Mouse (Mus musculus) hindbrain, embryonic 13.5 days (tissue): ENCODE measurements at regions not wholly inside any gene's neighbourhood (a gene's known extent, or its start where the extent isn't known, plus 50 kb on each side); places are given as distances from the start of the nearest gene placed in this dataset.

Source experiments
- ATAC-seq: fragments of 200-750 bp; cut with Nextera tagmentation; 2 replicates; pipeline ENCODE4 v1.8.0; 2017; ENCODE audit warnings: moderate TSS enrichment; ENCODE audit not compliant: low FRiP score
- H3K27ac ChIP-seq: fragments of 300-500 bp; sonication (generic); 2 replicates; pipeline ENCODE4 v1.5.1; 2015; ENCODE audit warnings: inconsistent platforms, mild to moderate bottlenecking, moderate library complexity
- H3K27me3 ChIP-seq: fragments of 300-500 bp; sonication (generic); 2 replicates; pipeline ENCODE4 v1.6.1; 2015; ENCODE audit warnings: mild to moderate bottlenecking, inconsistent platforms
- H3K36me3 ChIP-seq: fragments of 300-500 bp; sonication (generic); 2 replicates; pipeline ENCODE4 v1.6.1; 2015; ENCODE audit warnings: mild to moderate bottlenecking, inconsistent platforms
- H3K4me1 ChIP-seq: fragments of 300-500 bp; sonication (generic); replicated peaks from 2 replicates; pipeline ENCODE4 v1.6.1; 2015; ENCODE audit warnings: inconsistent platforms
- H3K4me2 ChIP-seq: fragments of 300-500 bp; sonication (generic); 2 replicates; pipeline ENCODE4 v1.6.1; 2015; ENCODE audit warnings: inconsistent platforms, mild to moderate bottlenecking, moderate library complexity
- H3K4me3 ChIP-seq: fragments of 300-500 bp; sonication (generic); 2 replicates; pipeline ENCODE4 v1.5.1; 2015; ENCODE audit warnings: mild to moderate bottlenecking, inconsistent platforms
- H3K9ac ChIP-seq: fragments of 300-500 bp; sonication (generic); 2 replicates; pipeline ENCODE4 v1.6.1; 2015; ENCODE audit warnings: mild to moderate bottlenecking, inconsistent platforms
- H3K9me3 ChIP-seq: fragments of 300-500 bp; sonication (generic); 2 replicates; pipeline ENCODE4 v1.6.1; 2016; ENCODE audit warnings: inconsistent platforms
- WGBS: fragments of 180-500 bp; shearing (Covaris S2); methylation state at CpG from one replicate; pipeline ENCODE4 v1.1.7; 2015; 5-methylcytosine and 5-hydroxymethylcytosine counted together

GRCm38 (mm10) chr6:139198601-139199000 is 303.2 kb downstream of the Rergl start:
- H3K4me1 ChIP-seq, result no peaks in the 10 kb centered on the region
- H3K27me3 ChIP-seq, result no peaks in the 10 kb centered on the region
- no peaks in the 10 kb centered on the region for H3K9me3 ChIP-seq
- no peak overlapping the region for H3K27ac ChIP-seq
- H3K4me3 ChIP-seq, result no peak overlapping the region
- ATAC-seq, result no peak
- H3K36me3 ChIP-seq, result no peaks in the 10 kb centered on the region
- H3K9ac ChIP-seq, result no peak overlapping the region
- WGBS, result 78% methylated on average over 4 of the region's 4 CpGs
- no peak overlapping the region for H3K4me2 ChIP-seq

- Histone ChIP-seq H3K4me1 (no peaks in the 10 kb centered on the region), H3K27me3 (no peaks in the 10 kb centered on the region), H3K9ac (no peak overlapping the region), H3K36me3 (no peaks in the 10 kb centered on the region), H3K4me2 (no peak overlapping the region), H3K4me3 (no peak overlapping the region), H3K27ac (no peak overlapping the region), H3K9me3 (no peaks in the 10 kb centered on the region)
- WGBS, result 74% methylated on average over 8 of the region's 8 CpGs
- no peak for ATAC-seq
These were observed 315.3 kb downstream of the Rergl start for GRCm38 (mm10) chr6:139186431-139186830.

- no peaks in the 10 kb centered on the region for H3K4me1 ChIP-seq
- no peaks in the 10 kb centered on the region for H3K36me3 ChIP-seq
- no peaks in the 10 kb centered on the region for H3K9me3 ChIP-seq
- no peak overlapping the region for H3K27ac ChIP-seq
- no peaks in the 10 kb centered on the region for H3K27me3 ChIP-seq
- no peak overlapping the region for H3K9ac ChIP-seq
- no peak for ATAC-seq
- H3K4me3 ChIP-seq, result no peak overlapping the region
- no peak overlapping the region for H3K4me2 ChIP-seq
- 73% methylated on average over 6 of the region's 6 CpGs for whole genome bisulfite sequencing
These were observed 341.4 kb downstream of the Rergl start for GRCm38 (mm10) chr6:139160352-139160751.

DNA sequence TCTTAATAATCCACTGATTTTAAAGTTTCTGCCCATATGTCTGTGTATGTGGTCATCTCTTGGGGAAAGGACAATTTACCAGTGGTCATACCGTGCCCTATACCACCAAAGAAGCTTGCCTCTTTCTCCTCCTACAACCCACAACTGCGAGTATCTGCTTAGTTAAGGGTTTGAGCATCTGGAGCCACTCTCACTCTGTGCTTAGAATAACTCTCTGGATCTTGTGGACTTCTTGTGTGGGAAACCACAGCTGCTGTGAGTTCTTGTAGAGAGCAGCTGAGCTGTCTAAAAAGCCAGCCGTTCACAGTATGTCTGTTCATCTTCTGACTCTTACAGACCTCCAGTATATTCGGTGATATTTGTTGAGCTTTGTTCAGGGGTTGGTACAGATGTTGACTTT is 342.0 kb downstream of the Rergl start:
- Histone ChIP-seq H3K4me3 (no peak overlapping the region), H3K36me3 (no peaks in the 10 kb centered on the region), H3K4me1 (no peaks in the 10 kb centered on the region), H3K9me3 (no peaks in the 10 kb centered on the region), H3K27ac (no peak overlapping the region), H3K9ac (no peak overlapping the region), H3K4me2 (no peak overlapping the region), H3K27me3 (no peaks in the 10 kb centered on the region)
- ATAC-seq, result no peak
- WGBS, result 83% methylated on average over 4 of the region's 4 CpGs

GRCm38 (mm10) chr6:139154802-139155201 is 347.0 kb downstream of the Rergl start:
- Histone ChIP-seq H3K4me2 (no peak overlapping the region), H3K4me3 (no peak overlapping the region), H3K4me1 (no peaks in the 10 kb centered on the region), H3K9me3 (no peaks in the 10 kb centered on the region), H3K36me3 (no peaks in the 10 kb centered on the region), H3K27ac (no peak overlapping the region), H3K9ac (no peak overlapping the region), H3K27me3 (no peaks in the 10 kb centered on the region)
- WGBS, result 89% methylated on average over 1 of the region's 1 CpGs
- no peak for ATAC-seq

DNA sequence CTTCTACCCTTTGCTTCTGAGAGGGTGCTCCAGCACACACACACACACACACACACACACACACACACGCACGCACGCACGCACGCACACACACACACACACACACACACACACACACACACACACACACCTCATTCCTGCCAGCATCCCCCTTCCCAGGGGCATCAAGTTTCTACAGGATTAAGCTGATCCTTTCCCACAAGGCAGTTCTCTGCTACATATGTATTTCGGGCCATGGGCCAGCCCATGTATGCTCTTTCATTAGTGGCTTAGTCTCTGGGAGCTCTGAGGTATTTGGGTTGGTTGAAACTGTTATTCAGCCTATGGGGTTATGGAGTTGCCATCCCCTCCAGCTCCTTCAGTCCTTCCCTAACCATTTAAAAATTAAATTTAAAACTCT is 366.1 kb downstream of the Rergl start:
- no peaks in the 10 kb centered on the region for H3K36me3 ChIP-seq
- H3K4me3 ChIP-seq, result no peak overlapping the region
- H3K9me3 ChIP-seq, result no peaks in the 10 kb centered on the region
- H3K27me3 ChIP-seq, result no peaks in the 10 kb centered on the region
- no peaks in the 10 kb centered on the region for H3K4me1 ChIP-seq
- H3K4me2 ChIP-seq, result no peak overlapping the region
- no peak overlapping the region for H3K27ac ChIP-seq
- ATAC-seq, result no peak
- 81% methylated on average over 4 of the region's 6 CpGs for WGBS
- no peak overlapping the region for H3K9ac ChIP-seq

- Histone ChIP-seq H3K9ac (no peak overlapping the region), H3K4me2 (no peak overlapping the region), H3K4me3 (no peak overlapping the region), H3K27me3 (no peaks in the 10 kb centered on the region), H3K9me3 (no peaks in the 10 kb centered on the region), H3K4me1 (no peaks in the 10 kb centered on the region), H3K36me3 (no peaks in the 10 kb centered on the region), H3K27ac (no peak overlapping the region)
- no peak for ATAC-seq
- WGBS, result 76% methylated on average over 15 of the region's 15 CpGs
These were observed 369.6 kb downstream of the Rergl start for GRCm38 (mm10) chr6:139132083-139132679.

DNA sequence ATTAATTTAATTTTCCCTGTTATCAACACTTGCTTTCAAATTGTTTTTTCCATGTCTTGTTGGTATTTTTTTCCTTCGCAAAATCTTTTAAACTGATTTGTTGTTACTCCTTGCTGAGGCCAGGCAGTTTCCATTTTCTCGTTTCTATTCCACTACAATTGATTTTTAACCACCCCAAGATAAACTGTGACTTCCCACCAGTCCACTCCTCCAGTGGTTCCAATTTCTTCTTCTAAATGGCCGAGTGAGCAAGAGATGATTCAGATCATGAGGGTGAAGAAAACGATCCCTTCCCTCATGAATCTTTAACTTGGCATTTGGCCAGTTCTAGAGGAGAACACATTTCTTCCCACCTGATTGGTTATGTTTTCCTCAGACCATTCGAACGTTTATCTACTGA is 393.5 kb downstream of the Rergl start:
- no peak for ATAC-seq
- Histone ChIP-seq H3K4me3 (no peak overlapping the region), H3K9ac (no peak overlapping the region), H3K27ac (no peak overlapping the region), H3K27me3 (no peaks in the 10 kb centered on the region), H3K36me3 (no peaks in the 10 kb centered on the region), H3K4me1 (no peaks in the 10 kb centered on the region), H3K4me2 (no peak overlapping the region), H3K9me3 (no peaks in the 10 kb centered on the region)
- 71% methylated on average over 6 of the region's 6 CpGs for WGBS

GRCm38 (mm10) chr6:139103397-139103796 is 398.4 kb downstream of the Rergl start:
- no peak for ATAC-seq

DNA sequence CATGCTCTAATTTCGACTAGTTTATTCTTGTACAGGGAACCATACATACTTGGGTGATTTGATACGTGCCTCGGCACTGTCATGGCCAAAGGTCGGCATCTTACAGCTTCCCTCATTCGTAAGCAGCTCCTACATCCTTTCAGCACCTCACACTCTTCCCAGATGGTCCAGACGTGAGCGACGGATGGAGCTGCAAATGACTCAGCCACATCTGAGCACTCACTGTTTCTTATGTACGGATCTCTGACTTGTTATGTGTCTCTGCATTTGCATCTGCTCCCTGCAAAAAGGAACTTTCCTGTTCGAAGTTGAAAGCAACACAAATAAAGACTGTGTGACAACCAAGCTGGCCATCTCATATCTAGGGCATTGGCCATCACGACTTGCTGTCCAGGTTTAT is 402.5 kb downstream of the Rergl start:
- Histone ChIP-seq H3K27me3 (no peaks in the 10 kb centered on the region), H3K4me2 (no peak overlapping the region), H3K4me3 (no peak overlapping the region), H3K36me3 (no peaks in the 10 kb centered on the region), H3K4me1 (no peaks in the 10 kb centered on the region), H3K27ac (no peak overlapping the region), H3K9ac (no peak overlapping the region), H3K9me3 (no peaks in the 10 kb centered on the region)
- 91% methylated on average over 11 of the region's 11 CpGs for WGBS
- ATAC-seq, result no peak

More at GRCm38 (mm10) chr6:139103397-139103796, 398.4 kb downstream of the Rergl start:
- Histone ChIP-seq H3K4me2 (no peak overlapping the region), H3K9me3 (no peaks in the 10 kb centered on the region), H3K4me1 (no peaks in the 10 kb centered on the region), H3K4me3 (no peak overlapping the region), H3K27me3 (no peaks in the 10 kb centered on the region), H3K9ac (no peak overlapping the region), H3K36me3 (no peaks in the 10 kb centered on the region), H3K27ac (no peak overlapping the region)
- WGBS, result 35% methylated on average over 3 of the region's 3 CpGs

GRCm38 (mm10) chr6:139075433-139075832 is 417.1 kb upstream of the Igbp1b start:
- Histone ChIP-seq H3K4me3 (no peak overlapping the region), H3K27me3 (no peaks in the 10 kb centered on the region), H3K9me3 (no peaks in the 10 kb centered on the region), H3K4me2 (no peak overlapping the region), H3K36me3 (no peaks in the 10 kb centered on the region), H3K9ac (no peak overlapping the region), H3K27ac (no peak overlapping the region), H3K4me1 (no peaks in the 10 kb centered on the region)
- ATAC-seq, result no peak
- WGBS, result 45% methylated on average over 4 of the region's 4 CpGs

DNA sequence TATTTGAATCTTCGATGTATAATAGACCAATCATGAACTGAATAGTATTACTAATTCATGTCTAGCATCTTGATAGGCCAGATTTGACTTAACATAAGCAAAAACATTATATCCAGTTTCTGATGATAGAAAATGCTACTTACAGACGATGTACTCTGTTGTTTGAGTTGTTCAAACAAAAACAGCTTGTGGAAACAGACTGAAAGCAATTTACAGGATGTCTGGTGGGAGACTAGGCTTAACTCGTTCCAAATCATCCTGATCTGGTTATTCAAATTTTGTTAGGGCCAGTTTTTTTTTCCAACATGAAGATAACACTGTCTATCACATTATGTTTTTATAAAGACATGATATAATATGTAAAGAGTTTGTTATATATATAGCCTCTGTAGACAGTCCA is 369.4 kb upstream of the Igbp1b start:
- Histone ChIP-seq H3K9me3 (no peaks in the 10 kb centered on the region), H3K4me3 (no peak overlapping the region), H3K36me3 (no peaks in the 10 kb centered on the region), H3K27me3 (no peaks in the 10 kb centered on the region), H3K4me2 (no peak overlapping the region), H3K4me1 (no peaks in the 10 kb centered on the region), H3K27ac (no peak overlapping the region), H3K9ac (no peak overlapping the region)
- ATAC-seq, result no peak
- 80% methylated on average over 3 of the region's 3 CpGs for WGBS

DNA sequence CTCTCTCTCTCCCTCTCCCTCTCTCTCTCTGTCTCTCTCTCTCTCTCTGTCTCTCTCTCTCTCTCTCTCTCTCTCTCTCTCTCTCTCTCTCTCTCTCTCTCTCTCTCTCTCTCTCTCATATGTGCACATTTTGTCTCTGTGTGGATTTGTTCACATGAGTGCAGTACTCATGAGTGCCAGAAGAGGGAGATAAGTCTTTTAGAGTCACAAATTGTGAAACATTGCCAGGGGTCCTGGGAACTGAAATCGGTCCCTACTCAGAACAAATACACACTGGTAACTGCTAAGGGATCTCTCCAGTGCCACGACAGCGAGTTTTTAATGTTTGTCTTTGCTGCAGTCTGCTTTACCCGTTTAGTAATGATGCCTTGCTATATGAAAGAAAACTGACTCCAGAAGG is 356.2 kb upstream of the Igbp1b start:
- Histone ChIP-seq H3K4me1 (no peaks in the 10 kb centered on the region), H3K4me2 (no peak overlapping the region), H3K4me3 (no peak overlapping the region), H3K27ac (no peak overlapping the region), H3K36me3 (no peaks in the 10 kb centered on the region), H3K27me3 (no peaks in the 10 kb centered on the region), H3K9me3 (no peaks in the 10 kb centered on the region), H3K9ac (no peak overlapping the region)
- no peak for ATAC-seq
- WGBS, result 87% methylated on average over 4 of the region's 4 CpGs
